Mouse (Mus musculus) Patski (cell line): ENCODE data around the gene Cog5. TPM values are rescaled to one million over a fixed set of nuclear protein-coding genes. Genes with fewer than 3 reads are reported as not detected.
"Not testable (repeated sequence)": the region's sequence is repeated elsewhere in the genome, so short reads cannot be mapped to it uniquely, and the experiment has no call there.

ENCODE experiments used
- ATAC-seq: fragments of 100-300 bp; one replicate; pipeline ENCODE4 v1.8.0; 2021
- CTCF ChIA-PET: fragments of 350-600 bp; sonication (Branson Sonifier 250); formaldehyde crosslinking; loops from one replicate; lab custom pipeline; 2022; ENCODE audit warnings: inconsistent platforms; lab: Charles Lee
- POLR2A ChIA-PET: fragments of 350-600 bp; sonication (Branson Sonifier 250); formaldehyde crosslinking; loops from one replicate; lab custom pipeline; 2022; ENCODE audit warnings: antibody characterized with exemption, inconsistent platforms; lab: Charles Lee
- DNase-seq: peaks from one replicate; pipeline ENCODE4 v3.0.0-alpha.2; 2011; ENCODE audit warnings: low read depth, low spot score
- H3K27me3 ChIP-seq: fragments of 371-371 bp; one replicate; pipeline ENCODE4 v1.5.1; 2021
- CTCF ChIP-seq: fragments of 100-300 bp; IDR thresholded peaks from one replicate; pipeline ENCODE4 v1.5.1; 2021
- in situ Hi-C: fragments of 300-500 bp; cut with MboI; formaldehyde crosslinking; loops from 3 replicates; pipeline ENCODE4 v1.11.1; 2018; ENCODE audit warnings: low pct_unique_long_range_greater_than_20kb, mixed read lengths
- polyA plus RNA-seq: library from polyadenylated mRNA; unstranded; gene quantifications from one replicate; pipeline ENCODE4 v1.2.3, GENCODE M21; 2021

The Cog5 gene
- polyA plus RNA-seq = 26.9 TPM

GRCm38 (mm10) chr12:31654197-31654964 lies at the start of gene Cog5, which contains the start of gene Dus4l:
TSS of gene Cog5 (plus strand) at chr12:31654869.
TSS of gene Dus4l (minus strand) at chr12:31654826.
- in situ Hi-C loops = loop anchor here (10.0 kb wide), 1 partner anchor 150 kb away; no protein-coding TSS in a partner anchor
- no peaks in the 10 kb centered on the region for H3K27me3 ChIP-seq
- DNase-seq (peak; percentile 58), ATAC-seq (peak; percentile 89)
- no peak for TF ChIP-seq CTCF
- POLR2A ChIA-PET = interaction anchor here (1.2 kb wide), 1 partner anchor 21 kb away, joined by 3 read pairs; no protein-coding TSS in a partner anchor
- CTCF ChIA-PET = interaction anchor here (1.1 kb wide), 1 partner anchor 145 kb away, joined by 3 read pairs; no protein-coding TSS in a partner anchor

GRCm38 (mm10) chr12:31604894-31605293 lies 49.8 kb upstream of the Cog5 start:
- no peaks in the 10 kb centered on the region for H3K27me3 ChIP-seq
- TF ChIP-seq CTCF = no peak
- ATAC-seq (no peak), DNase-seq (no peak)
- ChIA-PET POLR2A (no interaction called here), CTCF (no interaction called here)
- in situ Hi-C loops = no loop called here

- no peak for TF ChIP-seq CTCF
- DNase-seq (no peak), ATAC-seq (no peak)
- ChIA-PET CTCF (no interaction called here), POLR2A (no interaction called here)
- no peaks in the 10 kb centered on the region for H3K27me3 ChIP-seq
- in situ Hi-C loops = no loop called here
Observed at GRCm38 (mm10) chr12:31608138-31608537, 46.5 kb upstream of the Cog5 start.

GRCm38 (mm10) chr12:31613353-31613752 lies 41.3 kb upstream of the Cog5 start:
- in situ Hi-C loops = no loop called here
- DNase-seq (no peak), ATAC-seq (no peak)
- no peaks in the 10 kb centered on the region for H3K27me3 ChIP-seq
- ChIA-PET POLR2A (no interaction called here), CTCF (no interaction called here)
- TF ChIP-seq CTCF = no peak

DNA sequence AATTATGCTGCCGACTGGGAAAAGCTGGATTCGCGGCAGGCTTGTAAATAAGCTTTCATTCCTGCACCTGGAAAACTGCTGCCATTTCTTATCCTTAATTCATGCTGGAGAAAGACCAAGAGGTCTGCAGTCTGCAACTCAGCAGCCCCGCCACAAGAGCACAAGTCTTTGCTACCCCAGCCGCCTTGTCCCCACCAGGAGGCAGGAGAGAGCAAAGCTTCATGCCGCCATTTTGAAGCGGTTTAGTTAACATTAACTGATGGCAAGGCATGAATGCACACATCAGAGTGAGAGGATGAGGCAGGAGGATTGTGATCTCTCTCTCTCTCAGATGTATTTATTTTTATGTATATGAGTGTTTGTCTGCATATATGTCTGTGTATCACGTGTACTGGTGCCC lies 34.6 kb upstream of the Cog5 start:
- TF ChIP-seq CTCF = no peak
- ChIA-PET CTCF (interaction anchor here (0.8 to 1.2 kb wide), 2 partner anchors 9 to 17 kb away, joined by 3 to 4 read pairs; no protein-coding TSS in a partner anchor), POLR2A (interaction anchor here (1.0 to 1.1 kb wide), 2 partner anchors 9 to 68 kb away, joined by 3 read pairs; no protein-coding TSS in a partner anchor)
- ATAC-seq (no peak), DNase-seq (no peak)
- in situ Hi-C loops = no loop called here
- H3K27me3 ChIP-seq = no peaks in the 10 kb centered on the region

DNA sequence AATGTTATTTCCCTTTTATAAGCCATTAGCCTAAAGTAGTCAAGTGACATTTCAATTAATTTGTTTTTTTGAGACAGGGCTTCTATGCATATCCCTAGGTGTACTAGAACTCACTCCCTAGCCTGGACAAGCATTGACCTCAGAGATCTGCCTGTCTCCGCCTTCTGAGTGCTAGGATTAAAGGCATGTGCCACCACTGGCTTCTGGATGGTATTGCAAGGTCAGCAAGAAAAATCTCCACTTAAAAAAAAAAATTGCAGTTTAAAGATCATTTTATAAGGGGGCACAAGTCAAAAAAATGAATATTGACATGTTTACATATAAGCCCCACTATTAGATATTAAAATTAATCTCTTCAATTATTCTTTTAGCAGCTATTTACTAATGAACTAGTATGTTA lies 29.7 kb upstream of the Cog5 start:
- TF ChIP-seq CTCF = no peak
- ChIA-PET POLR2A (no interaction called here), CTCF (interaction anchor here (1.0 to 1.7 kb wide), 2 partner anchors 11 to 21 kb away, joined by 3 read pairs; no protein-coding TSS in a partner anchor)
- no peak for ATAC-seq
- no peaks in the 10 kb centered on the region for H3K27me3 ChIP-seq
- in situ Hi-C loops = no loop called here
- no peak for DNase-seq

- CTCF ChIA-PET, in situ Hi-C loops, DNase-seq, H3K27me3 ChIP-seq, ATAC-seq, POLR2A ChIA-PET: not testable (repeated sequence)
Observed at GRCm38 (mm10) chr12:31628396-31628795, 26.3 kb upstream of the Cog5 start.

GRCm38 (mm10) chr12:31633970-31634342 lies 20.7 kb upstream of the Cog5 start:
- TF ChIP-seq CTCF = no peak
- CTCF ChIA-PET = no interaction called here
- POLR2A ChIA-PET = interaction anchor here (1.0 kb wide), 1 partner anchor 20 kb away, joined by 3 read pairs; the partner anchor contains the start of genes Cog5 and Dus4l
- DNase-seq = no peak
- H3K27me3 ChIP-seq = no peaks in the 10 kb centered on the region
- in situ Hi-C loops = no loop called here
- ATAC-seq = peak; percentile 21

DNA sequence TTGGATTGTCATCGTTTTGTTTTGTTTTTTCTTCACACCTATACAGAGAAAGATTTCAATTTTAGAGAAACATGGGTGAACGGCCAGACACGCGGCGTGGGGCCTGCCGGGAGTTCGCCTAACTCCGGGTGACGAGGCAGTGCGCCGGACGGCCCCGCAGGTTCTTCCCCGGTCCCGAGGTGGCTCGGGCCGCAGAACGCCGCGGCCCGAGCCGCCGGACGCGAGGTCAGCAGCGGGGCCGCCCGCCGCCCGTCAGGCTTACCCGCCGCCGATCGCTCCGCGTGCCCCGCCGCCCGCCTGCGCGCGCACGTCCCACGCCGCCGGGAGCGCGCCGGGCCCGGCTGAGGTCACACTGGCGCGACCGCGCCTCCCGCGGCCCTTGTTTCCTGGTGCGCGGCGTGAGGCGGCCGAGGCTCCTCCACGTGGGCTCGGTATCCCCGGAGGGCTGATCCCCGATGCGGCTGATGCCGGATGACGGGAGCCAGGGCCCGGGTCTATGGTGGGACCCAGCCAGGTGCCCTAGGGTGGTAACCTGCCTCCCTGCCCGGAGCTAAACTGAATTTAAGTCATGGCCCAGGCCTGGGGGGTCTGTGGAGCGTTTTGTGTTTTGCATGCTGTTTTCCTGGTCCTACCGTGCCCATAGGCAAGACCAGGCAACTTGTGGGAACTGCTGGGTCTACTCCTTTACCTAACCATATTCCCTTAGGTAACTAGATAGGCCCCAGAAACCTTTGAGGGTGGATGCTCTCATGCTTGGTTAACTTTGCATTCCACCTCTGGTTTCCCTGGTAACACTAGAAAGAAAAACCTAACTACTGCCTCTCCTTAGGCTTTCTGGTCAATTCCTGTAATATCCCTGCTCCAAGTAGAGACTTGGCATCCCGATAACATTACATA lies 20.1 kb upstream of the Cog5 start, which contains the start of gene Bcap29:
Bcap29 (minus strand) TSS at position 316 of the 897 bp plus-strand sequence.
- ChIA-PET POLR2A (interaction anchor here (0.9 kb wide), 2 partner anchors 18 to 19 kb away, joined by 3 read pairs; no protein-coding TSS in a partner anchor), CTCF (interaction anchor here (1.1 kb wide), 1 partner anchor 127 kb away, joined by 3 read pairs; no protein-coding TSS in a partner anchor)
- no peaks in the 10 kb centered on the region for H3K27me3 ChIP-seq
- ATAC-seq (peak; percentile 84), DNase-seq (no peak)
- no peak for TF ChIP-seq CTCF
- in situ Hi-C loops = no loop called here

GRCm38 (mm10) chr12:31635240-31635607 lies 19.4 kb upstream of the Cog5 start:
- ChIA-PET CTCF (interaction anchor here (1.1 kb wide), 1 partner anchor 128 kb away, joined by 3 read pairs; no protein-coding TSS in a partner anchor), POLR2A (interaction anchor here (0.9 kb wide), 2 partner anchors 17 to 18 kb away, joined by 3 read pairs; no protein-coding TSS in a partner anchor)
- ATAC-seq (no peak), DNase-seq (no peak)
- H3K27me3 ChIP-seq = no peaks in the 10 kb centered on the region
- in situ Hi-C loops = no loop called here
- no peak for TF ChIP-seq CTCF
